Mouse (Mus musculus): ENCODE measurements around the gene Thbd.

DNA sequence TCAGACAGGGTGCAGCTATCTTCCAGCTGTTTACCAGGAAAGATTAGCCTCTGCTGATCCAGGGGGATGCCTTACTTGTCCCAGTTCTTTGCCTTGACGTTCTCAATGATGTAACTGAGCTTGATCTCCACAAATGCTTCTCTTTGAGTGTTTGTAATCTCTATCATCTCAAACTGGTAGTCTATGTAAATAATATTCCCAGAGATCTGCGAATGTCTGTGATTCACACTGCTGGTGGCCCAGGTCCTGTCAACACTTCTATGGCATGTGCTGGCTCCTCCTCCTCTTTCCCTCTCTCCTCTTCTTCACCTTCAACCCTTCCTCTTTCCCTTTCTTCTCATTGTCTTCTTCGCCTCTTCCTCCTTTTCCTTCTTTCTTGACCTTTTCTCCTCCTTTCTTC is 11.2 kb upstream of the Thbd start:
- TF ChIP-seq CTCF (conservative IDR thresholded peaks at IDR 0.05; ENCODE audit: insufficient read depth, insufficient read length, low read depth, low read length) (no peak), POLR2A (IDR thresholded peaks at IDR 0.05; ENCODE audit: low read depth, low read length) (no peak)

Data from kidney, adult 2 months (tissue).